Mouse (Mus musculus): Measurements from ENCODE around the gene Blnk.

Blnk gene

DNA sequence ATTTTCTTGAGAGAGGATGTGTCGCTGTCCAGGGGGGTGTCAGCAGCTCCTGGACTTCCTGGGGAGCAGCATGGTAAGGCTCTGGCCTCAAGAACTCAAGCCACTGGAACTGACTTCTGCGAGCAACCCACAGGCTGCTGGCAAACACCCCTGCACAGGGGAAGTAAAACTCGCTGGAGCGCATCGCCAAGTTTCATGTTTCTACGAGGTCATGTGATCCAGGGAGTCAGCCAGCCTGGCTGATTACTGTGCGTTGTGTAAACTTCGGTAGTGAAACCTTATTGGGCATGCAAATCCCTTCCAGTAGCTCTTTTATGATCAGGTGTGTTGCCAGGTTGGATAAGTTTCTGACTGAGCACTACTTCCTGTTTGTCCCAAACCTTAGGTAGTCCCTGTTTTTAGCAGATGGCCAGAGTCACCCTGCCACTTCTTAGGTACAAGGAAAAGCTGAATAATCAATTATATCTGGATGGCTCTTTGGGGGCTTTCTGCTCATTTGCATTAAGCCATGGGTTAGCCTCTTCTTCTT, at the start of gene Blnk:
Gene Blnk (minus strand): TSS at position 479 of the 529 bp plus-strand sequence.
- DNase-seq (ENCODE audit: extremely low read depth, insufficient read length, low spot score): peak; percentile 61

GRCm38 (mm10) chr19:41039110-41039509, 44.8 kb upstream of the Blnk start:
- DNase-seq (ENCODE audit: extremely low read depth, insufficient read length, low spot score): no peak

DNA sequence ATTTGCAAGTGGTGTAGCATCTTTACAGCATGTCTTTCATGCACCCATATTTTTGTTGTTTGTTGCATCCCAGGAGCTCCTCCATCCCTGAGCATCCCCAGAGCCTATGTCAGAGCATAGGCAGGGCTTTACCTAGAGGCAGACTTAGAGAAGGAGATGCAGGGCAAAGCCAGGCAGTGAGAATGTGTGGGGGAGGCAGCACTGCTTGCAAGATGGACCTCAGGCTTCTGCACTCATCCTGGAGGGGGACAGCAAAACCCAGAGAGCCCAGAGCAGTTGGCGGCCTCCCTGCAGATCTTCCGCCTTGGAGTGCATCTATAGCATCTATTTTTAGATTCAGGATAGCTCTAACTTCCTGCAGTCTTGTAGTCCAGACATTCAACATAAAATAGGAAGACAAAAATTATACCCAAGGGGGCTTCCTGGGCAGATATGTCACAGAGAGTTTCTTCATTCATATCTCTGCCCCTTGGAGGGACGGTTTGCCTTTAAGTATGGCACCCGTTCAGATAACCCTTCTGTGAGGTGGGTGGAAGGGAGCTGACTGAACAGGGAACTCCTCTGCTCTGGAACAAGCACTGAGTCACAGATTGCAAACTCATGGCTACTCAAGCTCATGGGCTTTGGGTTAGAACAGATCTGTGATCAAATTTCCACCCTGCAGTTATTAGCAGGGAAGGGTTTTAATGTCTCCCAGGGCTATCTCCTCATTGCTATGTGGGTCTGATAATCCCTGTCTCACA, 41.6 kb upstream of the Blnk start:
- DNase-seq (ENCODE audit: extremely low read depth, insufficient read length, low spot score): no peak

GRCm38 (mm10) chr19:41031869-41032268, 37.5 kb upstream of the Blnk start:
- no peak for DNase-seq (ENCODE audit: extremely low read depth, insufficient read length, low spot score)

- DNase-seq (ENCODE audit: extremely low read depth, insufficient read length, low spot score): no peak
Measured at GRCm38 (mm10) chr19:41031009-41031408, 36.7 kb upstream of the Blnk start.

DNA sequence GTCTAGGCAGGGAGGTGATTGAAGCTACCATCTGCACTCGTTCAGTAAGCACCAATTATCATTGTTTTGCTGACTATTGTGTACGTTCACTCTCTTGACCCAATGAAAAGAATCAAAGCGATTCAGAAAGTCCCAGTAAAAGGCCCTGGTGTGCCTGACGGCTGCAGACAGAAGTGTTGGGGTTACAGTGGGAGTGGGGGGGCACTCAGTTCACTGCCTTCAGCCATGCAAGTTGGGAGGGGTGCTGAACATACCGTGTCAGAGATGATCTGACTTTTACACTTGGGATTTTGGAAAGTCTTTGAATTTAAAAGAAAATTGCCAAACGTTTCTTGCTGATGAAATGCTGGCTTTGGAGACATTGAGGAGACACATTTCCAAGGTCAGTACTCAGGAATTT, 35.8 kb upstream of the Blnk start:
- DNase-seq (ENCODE audit: extremely low read depth, insufficient read length, low spot score): no peak

DNA sequence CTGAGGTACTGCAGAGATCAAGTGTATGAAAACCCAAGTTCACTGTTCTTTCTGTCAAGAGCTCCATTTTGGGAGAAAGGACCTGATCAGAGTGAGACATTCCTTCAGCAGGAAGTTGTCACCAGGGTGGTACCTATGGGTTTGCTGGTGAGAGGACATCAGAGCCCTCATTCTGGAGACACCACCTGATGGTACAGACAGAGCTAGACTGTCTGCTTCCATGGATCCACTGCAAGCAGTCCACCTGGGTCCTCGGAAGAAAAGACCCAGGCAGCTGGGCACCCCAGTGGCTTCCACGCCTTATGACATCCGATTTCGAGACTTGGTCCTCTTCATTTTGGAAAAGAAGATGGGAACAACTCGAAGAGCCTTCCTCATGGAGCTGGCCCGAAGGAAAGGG, 34.9 kb upstream of the Blnk start, which contains the start of gene Dntt:
Gene Dntt (plus strand): TSS at position 57 of the 400 bp plus-strand sequence.
- no peak for DNase-seq (ENCODE audit: extremely low read depth, insufficient read length, low spot score)

DNA sequence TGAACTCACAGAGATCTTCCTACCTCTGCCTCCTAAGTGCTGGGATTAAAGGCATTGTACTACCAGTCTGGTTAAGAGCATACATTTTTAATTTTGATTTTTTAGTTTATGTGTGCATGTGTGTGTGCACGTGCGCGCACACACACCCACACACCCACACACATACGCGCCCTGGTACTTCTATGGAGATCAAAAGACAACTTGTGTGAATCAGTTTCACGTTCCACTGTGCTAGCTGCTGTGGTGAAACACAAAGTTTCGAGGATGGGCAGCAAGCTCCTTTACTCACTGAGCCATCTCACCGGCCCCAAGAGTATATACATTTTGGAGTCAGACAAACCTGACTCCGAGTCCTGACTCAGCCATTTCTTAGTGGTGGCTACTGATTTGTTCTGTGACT, 33.3 kb upstream of the Blnk start:
- no peak for DNase-seq (ENCODE audit: extremely low read depth, insufficient read length, low spot score)

DNA sequence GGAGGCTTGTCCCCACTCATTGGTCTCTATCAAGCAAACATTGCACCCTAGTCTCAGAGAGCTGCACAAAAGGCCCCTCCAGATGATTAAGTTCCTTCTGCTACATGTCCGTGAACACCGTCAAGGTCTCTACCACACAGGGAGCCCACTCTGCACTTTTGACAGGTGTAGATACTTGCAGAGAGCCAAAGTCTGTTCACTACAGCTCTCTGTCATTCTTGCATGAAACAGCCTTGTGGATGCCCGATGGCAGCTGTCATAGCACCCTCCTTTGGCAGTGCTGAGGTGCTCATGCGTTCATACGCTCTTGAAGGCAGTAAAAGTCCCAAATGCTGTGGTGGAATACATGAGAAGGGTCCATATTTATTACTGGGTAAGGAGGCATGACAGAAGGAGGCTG, 32.7 kb upstream of the Blnk start:
- no peak for DNase-seq (ENCODE audit: extremely low read depth, insufficient read length, low spot score)

- no peak for DNase-seq (ENCODE audit: extremely low read depth, insufficient read length, low spot score)
Measured at GRCm38 (mm10) chr19:41026551-41026950, 32.2 kb upstream of the Blnk start.

DNA sequence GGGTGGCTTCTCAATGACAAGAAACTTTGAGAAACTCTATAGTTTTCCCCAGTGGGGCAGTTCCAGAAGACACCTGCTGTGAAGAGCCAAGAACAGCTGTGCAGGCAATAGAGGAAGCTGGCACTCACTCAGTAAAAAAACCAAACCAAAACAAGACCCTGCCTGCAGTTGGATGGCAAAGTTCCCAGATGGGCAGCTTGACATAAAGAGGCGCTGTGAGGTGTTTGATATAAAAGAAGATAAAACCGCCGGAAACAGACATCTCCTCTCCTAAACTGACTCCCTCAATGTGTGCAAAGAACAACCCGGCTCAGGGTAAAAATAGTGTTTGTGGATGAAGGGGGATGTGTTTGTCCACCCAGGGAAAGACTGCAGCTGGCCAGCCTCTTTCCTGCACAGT, 27.9 kb upstream of the Blnk start:
- no peak for DNase-seq (ENCODE audit: extremely low read depth, insufficient read length, low spot score)

GRCm38 (mm10) chr19:41020537-41020936, 26.2 kb upstream of the Blnk start:
- DNase-seq (ENCODE audit: extremely low read depth, insufficient read length, low spot score): no peak

GRCm38 (mm10) chr19:41019164-41019675, 24.9 kb upstream of the Blnk start:
- no peak for DNase-seq (ENCODE audit: extremely low read depth, insufficient read length, low spot score)

- DNase-seq (ENCODE audit: extremely low read depth, insufficient read length, low spot score): peak; percentile 30
Measured at GRCm38 (mm10) chr19:41015951-41016716, 21.8 kb upstream of the Blnk start.

GRCm38 (mm10) chr19:41014003-41014402, 19.7 kb upstream of the Blnk start:
- no peak for DNase-seq (ENCODE audit: extremely low read depth, insufficient read length, low spot score)

DNA sequence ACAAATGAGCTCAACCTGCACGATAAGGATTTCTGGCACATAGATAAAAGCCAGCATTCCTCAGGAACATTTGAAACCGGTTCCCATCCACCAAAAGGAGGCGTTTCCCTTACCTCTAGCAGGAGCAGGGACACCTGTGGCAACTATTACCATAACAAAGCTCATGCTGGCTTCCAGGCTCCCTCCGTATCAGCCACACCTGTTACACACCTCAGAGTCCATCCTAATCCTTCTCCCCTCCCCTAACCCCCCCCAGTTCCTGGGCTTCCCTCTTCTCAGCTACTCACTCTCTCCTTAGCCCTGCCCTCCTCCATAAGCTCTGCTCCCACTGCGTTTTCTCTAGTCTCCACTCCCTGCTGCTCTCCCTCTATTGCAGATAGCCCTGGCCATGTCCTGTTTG, 19.3 kb upstream of the Blnk start:
- DNase-seq (ENCODE audit: extremely low read depth, insufficient read length, low spot score): no peak

- DNase-seq (ENCODE audit: extremely low read depth, insufficient read length, low spot score): no peak
Measured at GRCm38 (mm10) chr19:41011676-41012075, 17.3 kb upstream of the Blnk start.

DNA sequence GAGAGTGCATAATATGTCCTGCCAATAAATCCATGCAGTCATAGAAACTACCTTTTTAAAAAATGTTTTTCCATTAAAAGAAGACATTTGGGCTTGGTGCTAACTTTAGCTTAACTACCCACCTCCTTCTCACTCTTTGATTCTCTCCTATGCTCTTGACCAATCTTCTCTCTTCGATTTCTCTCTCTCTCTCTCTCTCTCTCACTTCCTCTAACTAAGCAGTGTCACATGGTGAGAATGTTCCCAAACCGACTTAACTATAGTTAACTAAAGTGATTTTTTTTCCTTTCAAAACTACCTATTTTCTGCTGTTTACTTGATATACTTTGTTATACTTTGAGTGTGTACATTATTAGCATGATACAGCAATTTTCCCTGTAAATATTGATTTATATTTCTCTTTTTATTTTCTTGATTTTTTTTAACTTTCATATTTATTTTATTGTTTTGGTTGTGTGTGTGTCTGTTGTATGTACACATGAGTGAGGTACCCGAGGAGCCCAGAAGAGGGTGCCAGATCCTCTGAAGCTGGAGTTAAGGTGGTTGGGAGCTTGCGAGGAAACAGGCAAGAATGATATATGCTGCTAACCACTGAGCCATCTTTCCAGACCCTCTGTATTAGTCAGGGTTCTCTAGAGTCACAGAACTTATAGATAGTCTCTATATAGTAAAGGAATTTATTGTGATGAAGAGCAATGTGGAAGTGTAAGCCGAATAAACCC, 14.5 kb upstream of the Blnk start:
- DNase-seq (ENCODE audit: extremely low read depth, insufficient read length, low spot score): no peak

DNA sequence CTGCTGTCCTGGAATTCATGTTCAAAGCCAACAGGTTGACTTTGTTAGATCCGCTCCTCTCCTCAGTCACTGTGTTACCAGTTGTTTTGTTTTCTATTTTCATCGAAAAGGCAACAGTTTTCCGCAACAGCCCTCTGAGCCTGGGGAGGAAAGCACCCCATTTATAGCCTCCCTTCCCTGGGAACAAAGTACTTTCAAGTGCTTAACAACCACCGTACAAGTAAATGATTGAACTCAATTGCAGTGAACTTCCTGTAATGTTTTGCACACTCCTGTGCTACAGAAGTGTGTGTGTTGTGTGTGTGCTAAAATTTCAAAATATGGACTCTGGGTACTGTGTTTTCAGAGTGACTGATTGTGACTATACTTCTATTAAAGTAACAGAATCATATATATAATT, 13.4 kb upstream of the Blnk start:
- no peak for DNase-seq (ENCODE audit: extremely low read depth, insufficient read length, low spot score)

- no peak for DNase-seq (ENCODE audit: extremely low read depth, insufficient read length, low spot score)
Measured at GRCm38 (mm10) chr19:41007326-41007725, 13.0 kb upstream of the Blnk start.

GRCm38 (mm10) chr19:41006621-41007020, 12.3 kb upstream of the Blnk start:
- DNase-seq (ENCODE audit: extremely low read depth, insufficient read length, low spot score): no peak

All from 3134 (cell line).